Mouse (Mus musculus): ENCODE data around the gene F930015N05Rik. TPM values are rescaled to one million over a fixed set of nuclear protein-coding genes. Genes with fewer than 3 reads are reported as not detected.
A peak's percentile ranks its signal among the peaks of the same experiment; 100 is the strongest.

The F930015N05Rik gene
- total RNA-seq (2021), result not detected
- long read RNA-seq, experiment 1, result 0 reads
- long read RNA-seq, experiment 2, result 0 reads

- intact Hi-C loops (cut with DNase I), result no loop called here
- DNase-seq, result peak in 1 of 2 experiments; percentile 14
Observed at GRCm38 (mm10) chr11:64436412-64436727, at the start of gene F930015N05Rik. TSS of gene F930015N05Rik (minus strand) at chr11:64436653.

- DNase-seq, result no peak
- intact Hi-C loops (cut with DNase I), result no loop called here
Observed at GRCm38 (mm10) chr11:64481445-64481844, 45.0 kb upstream of the F930015N05Rik start.

- intact Hi-C loops (cut with DNase I), result no loop called here
- DNase-seq, result no peak
Observed at GRCm38 (mm10) chr11:64473679-64474078, 37.2 kb upstream of the F930015N05Rik start.

- intact Hi-C loops (cut with DNase I), result no loop called here
- DNase-seq, result no peak
Observed at GRCm38 (mm10) chr11:64470689-64471088, 34.2 kb upstream of the F930015N05Rik start.

GRCm38 (mm10) chr11:64468737-64469136 is 32.3 kb upstream of the F930015N05Rik start:
- no peak for DNase-seq
- intact Hi-C loops (cut with DNase I), result no loop called here

GRCm38 (mm10) chr11:64461746-64462145 is 25.3 kb upstream of the F930015N05Rik start:
- intact Hi-C loops (cut with DNase I), result no loop called here
- no peak for DNase-seq

DNA sequence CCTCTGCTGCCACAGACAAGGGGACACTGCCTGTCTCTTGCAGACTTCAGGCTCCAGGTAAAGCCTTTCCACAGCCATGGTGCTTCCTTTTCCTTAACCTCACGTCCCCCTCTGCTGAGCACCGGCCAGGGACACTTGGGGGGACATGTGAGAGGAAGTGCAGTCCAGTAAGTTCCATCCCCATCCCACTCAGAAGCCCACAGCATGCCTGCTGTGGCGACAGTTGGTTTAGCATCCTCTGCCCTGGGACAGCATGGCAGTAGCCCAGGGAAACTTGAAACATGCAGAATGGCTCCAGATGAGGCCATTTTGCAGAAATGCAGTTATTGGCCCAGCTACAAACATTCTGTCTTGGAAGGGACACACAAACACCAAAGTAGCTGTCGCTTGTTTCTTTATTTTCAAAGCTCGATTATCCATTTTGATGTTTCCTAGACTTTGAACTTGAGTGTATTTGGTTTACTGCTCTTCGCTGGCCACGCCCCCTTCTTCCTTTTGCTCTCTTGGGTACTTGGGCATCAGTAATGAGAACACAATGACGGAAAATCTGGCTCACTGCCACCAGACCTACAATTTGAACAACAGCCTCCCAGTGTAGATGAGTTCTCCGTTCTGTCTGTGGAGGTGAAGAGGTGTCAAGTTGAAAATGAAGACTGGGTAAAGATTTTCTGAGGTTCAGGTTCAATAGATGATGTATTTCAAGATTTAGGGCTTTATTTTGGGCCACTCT is 12.3 kb upstream of the F930015N05Rik start:
- intact Hi-C loops (cut with DNase I), result no loop called here
- no peak for DNase-seq

DNA sequence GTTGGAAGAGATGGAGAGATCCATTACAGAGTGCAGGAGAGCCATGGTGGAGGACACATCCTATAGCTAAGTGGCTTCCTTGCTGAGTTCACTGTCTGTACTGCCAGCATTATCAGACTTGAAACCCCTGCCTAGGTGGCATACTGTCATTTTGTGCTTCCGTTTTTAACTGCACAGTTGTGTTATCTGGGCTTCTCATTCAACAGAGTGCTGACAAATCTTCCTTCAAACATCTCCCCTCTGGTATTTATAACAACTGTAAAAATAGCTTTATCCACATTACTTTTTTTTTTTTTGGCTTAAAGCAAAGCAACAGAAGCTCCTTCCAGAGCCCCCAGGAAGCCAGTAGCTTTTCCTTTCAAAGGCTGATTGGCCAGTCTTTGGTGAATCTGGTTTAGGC is 8.8 kb upstream of the F930015N05Rik start:
- DNase-seq, result no peak
- intact Hi-C loops (cut with DNase I), result no loop called here

DNA sequence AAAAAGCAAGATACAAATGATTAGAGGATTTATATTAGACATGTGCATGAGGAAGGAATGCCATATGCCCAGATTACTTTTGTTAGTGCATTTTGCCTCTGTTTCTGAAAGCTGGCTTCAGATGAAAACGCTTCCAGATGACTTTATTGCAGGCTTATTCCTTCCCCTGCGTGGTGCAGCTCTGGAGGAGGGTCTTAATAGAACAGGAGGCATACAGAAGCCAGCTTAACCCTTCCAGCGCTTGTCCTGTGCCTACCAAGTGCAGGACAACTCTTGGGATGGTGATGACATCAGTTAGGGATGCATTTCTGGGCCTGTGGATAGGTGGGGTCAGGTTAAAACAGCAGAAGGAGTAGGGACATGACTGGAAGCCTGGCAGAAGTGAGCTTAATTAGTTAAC is 6.2 kb upstream of the F930015N05Rik start:
- DNase-seq, result no peak
- intact Hi-C loops (cut with DNase I), result loop anchor here (2.0 to 5.0 kb wide), 2 partner anchors 520 to 1040 kb away; partner anchors contain the start of gene Hs3st3b1

- intact Hi-C loops (cut with DNase I), result loop anchor here (2.0 to 5.0 kb wide), 2 partner anchors 519 to 1040 kb away; partner anchors contain the start of gene Hs3st3b1
- no peak for DNase-seq
Observed at GRCm38 (mm10) chr11:64442119-64442518, 5.7 kb upstream of the F930015N05Rik start.

GRCm38 (mm10) chr11:64438909-64439308 is 2.5 kb upstream of the F930015N05Rik start:
- DNase-seq, result no peak
- intact Hi-C loops (cut with DNase I), result no loop called here

- intact Hi-C loops (cut with DNase I), result no loop called here
Observed at GRCm38 (mm10) chr11:64437721-64438120, 1.3 kb upstream of the F930015N05Rik start.

GRCm38 (mm10) chr11:64436791-64437298 is 392 bp upstream of the F930015N05Rik start:
- no peak for DNase-seq
- intact Hi-C loops (cut with DNase I), result no loop called here

More at GRCm38 (mm10) chr11:64437721-64438120, 1.3 kb upstream of the F930015N05Rik start:
- DNase-seq, result no peak

GRCm38 (mm10) chr11:64435546-64436411 is 674 bp downstream of the F930015N05Rik start:
- peak; percentile 8 to 22 for DNase-seq
- intact Hi-C loops (cut with DNase I), result no loop called here

DNA sequence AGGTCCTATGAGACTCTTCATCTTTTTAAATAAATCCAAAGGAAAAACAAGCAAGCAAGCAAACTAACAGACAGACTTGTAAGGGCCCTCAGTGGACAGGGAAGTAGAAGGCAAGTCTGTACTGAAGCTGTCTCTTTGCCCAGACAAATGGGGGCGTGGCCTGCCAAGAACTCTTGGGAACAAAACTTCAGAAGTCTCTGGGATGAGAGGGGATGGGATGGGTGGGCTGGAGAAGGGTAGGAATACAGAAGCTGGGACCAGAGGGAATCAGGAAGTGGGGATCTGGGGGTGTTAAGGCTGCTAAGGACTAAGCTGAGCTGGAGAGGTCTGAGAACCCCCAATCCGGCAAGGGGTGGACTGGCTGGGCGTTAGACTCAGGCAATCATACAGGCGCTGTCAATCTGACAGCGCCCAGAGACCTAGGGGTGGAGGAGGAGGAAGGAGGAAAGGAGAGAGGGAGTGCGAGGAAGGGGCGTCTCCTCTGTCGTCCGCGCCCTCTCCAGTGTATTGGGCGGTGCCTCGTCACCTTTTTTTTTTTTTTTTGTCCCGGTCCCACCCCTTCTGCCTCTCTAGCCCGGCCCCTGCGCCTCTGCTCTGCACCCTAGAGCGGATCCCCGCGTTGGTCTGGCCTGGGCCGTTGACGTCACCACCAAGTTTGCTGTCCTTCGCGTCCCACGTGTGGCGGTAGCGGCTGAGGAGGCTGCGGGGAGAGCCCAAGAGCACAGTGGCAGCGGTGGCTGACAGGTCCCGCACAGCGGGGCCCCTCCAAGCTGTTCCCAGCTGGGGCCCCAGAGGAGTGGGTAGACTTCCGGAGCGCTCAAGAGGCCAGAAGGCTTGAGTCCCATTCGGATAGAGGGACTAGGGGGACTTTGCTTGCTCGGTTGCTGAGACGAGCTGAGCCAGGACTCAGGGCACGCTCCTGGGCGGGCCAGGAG is 1.6 kb downstream of the F930015N05Rik start, which contains the start of gene Hs3st3a1:
Hs3st3a1 (plus strand) TSS at position 722 of the 935 bp plus-strand sequence.
- peak; percentile 32 to 36 for DNase-seq
- intact Hi-C loops (cut with DNase I), result no loop called here

GRCm38 (mm10) chr11:64418969-64419368 is 17.5 kb downstream of the F930015N05Rik start:
- intact Hi-C loops (cut with DNase I), result no loop called here
- no peak for DNase-seq

DNA sequence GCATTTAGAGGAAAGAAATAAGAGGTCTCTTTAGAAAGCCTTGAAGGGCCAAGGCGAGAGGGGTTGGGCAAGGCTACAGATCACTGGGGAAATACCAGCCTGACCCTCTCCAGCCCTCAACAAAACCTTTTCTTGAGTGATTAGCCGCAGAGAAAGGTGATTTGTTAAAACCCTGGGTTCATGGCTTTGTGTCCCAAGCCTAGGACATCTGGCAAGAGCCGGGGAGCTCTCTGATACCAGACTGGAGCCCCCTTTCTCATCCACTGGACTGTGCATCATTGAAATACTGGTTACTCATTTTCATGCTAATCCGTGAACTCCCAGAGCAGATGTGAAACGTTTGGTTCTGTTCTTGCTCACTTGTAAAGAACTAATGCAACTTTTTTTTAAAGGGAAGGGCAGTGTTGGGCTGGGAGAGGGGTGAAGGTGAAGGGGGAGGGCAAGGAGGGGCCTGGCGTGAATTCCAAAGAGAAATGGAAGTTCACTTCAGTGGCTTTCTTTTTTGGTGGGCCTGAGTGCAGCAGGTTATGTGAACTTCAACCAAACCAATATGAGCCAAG is 35.8 kb downstream of the F930015N05Rik start:
- no peak for DNase-seq
- intact Hi-C loops (cut with DNase I), result no loop called here

GRCm38 (mm10) chr11:64397612-64398011 is 38.8 kb downstream of the F930015N05Rik start:
- no peak for DNase-seq
- intact Hi-C loops (cut with DNase I), result no loop called here

- no peak for DNase-seq
- intact Hi-C loops (cut with DNase I), result no loop called here
Observed at GRCm38 (mm10) chr11:64396949-64397348, 39.5 kb downstream of the F930015N05Rik start.

Measured in gastrocnemius, postnatal 36 days (tissue).